Mouse (Mus musculus) cerebellum, postnatal 4 days (tissue): ENCODE measurements around the gene Klhl35.

Experiments
- DNase-seq, 2 experiments: peaks; one replicate each; pipeline ENCODE4 v3.0.0; 2022; ENCODE audit warnings: low spot score in 2 of 2, mixed read lengths in 1 of 2

Gene Klhl35

DNA sequence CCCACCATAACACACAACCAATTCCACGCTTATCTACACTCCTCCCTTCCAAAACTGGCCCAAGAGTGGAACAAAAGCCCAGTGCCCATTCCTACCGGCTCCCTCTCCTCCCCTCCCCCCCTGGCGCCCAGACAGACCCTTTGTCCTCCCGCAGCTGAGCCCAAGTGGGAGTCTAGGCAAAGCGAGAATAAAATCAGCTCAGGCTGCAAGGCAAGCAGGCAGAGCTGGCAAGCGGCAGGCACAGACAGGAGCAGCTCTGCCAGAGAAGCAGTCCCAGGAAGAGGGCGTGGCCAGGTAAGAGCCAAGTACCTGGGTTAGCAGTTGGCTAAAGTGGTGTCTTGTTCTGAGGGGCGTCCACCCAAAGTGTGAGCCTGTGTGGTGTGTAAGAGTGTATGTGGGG is at the start of gene Klhl35:
Klhl35 (plus strand) TSS at position 194 of the 400 bp plus-strand sequence.
- peak in 1 of 2 experiments; percentile 58 for DNase-seq

DNA sequence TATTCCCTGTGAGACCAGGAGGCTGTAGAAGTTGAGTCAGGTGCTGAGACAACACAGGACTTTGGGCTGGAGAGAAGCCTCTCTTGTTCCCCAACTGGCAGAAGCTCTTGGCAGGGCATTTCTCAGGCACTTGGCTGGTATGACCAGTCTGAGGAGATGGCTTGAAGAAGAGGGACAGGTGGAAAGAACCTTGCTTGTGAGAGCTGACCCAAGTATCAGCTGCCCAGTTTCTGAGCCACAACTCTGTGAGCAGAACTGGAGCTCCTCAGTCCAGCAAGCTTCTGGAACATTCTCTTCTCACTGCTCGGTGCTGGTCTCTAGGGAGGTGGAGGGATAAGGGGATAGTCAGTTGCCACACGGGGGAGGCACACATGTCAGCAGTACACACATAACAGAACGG is 46.5 kb upstream of the Klhl35 start:
- DNase-seq, result no peak

DNA sequence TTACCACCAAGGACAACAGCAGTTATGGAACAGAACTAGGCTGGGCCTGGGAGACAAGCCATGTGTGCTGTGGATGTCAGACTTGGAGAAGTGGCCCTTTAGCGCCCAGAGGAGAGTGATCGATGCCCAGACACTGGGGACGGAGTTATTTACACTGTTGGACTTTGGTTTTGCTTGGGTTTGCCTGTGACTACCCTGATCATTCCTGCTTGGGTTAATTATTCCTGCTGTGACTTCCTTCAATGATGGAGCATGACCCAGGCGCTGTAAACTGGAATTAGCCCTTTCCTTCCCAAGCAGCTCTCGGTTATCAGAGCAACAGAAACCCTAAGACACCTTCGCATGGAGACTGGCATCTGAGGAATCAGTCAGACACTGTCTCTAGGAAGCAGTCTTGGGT is 44.8 kb upstream of the Klhl35 start:
- DNase-seq, result no peak

DNA sequence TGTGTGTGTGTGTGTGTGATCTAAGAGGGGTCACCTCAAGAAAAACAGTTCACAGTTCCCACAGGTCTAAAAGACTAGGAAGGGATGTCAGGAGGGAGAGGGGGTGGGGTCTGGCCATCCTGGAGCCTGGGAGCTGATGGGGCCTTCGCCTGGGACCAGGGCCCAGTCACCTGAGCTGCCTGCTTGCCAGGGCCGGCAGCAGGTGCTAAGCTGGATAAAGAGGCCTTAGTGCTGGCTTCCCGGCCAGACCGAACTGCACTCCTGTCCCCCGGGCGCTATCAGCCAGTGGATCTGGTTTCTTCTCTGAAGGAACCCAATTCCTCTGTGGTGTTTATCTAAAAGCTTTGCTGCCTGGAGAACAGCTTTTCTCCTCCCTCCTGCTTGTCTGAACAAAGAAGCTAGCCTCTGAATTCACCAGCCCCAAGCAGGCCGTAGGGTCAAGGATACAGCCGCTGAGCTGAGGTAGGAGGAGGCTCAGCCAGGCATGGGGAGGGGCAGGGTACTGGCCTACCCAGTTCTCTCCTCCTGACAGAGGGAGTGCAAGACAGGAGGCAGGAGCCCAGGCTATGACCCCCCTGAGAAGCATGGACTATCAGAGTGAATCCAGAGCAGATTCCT is 41.2 kb upstream of the Klhl35 start:
- DNase-seq, result no peak

DNA sequence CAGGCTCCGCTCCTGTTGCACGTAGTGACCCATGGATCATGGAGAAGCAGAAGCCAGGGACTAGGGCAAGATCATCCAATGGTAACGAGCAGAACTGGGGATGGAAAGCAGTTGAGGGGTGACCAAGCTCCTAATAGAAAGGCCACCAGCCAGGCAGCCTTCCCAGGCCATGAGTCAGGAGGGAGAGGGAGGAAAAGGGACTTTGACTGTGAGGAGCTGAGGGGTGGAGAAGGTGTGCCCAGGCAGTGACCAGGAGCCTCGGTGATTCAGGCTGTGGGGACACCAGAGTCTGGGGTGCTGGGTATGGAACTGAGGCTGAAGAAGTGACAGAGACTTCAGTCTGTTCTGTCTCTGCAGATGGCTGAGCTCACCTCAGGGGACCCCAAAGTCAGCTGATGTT is 40.1 kb upstream of the Klhl35 start:
- DNase-seq, result no peak

DNA sequence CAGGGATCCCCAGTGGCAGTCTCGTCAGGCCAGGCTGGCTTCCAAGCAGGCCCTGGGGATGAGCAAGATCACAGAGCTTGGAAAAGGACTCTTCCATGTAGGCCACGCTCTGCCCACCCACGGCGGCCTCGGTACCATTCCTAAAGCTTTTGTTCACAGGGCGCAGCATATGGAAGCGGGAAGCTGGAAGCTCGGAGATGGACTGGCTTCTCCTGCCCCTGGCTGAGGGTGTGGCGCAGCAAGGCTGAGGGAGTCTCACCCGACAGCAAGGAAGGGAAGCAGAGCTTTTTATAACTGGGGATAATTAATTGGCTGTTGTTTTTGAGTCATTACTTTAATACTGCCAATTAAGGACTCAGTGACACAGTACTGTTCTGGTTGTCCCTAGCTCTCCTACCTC is 38.8 kb upstream of the Klhl35 start:
- no peak for DNase-seq

DNA sequence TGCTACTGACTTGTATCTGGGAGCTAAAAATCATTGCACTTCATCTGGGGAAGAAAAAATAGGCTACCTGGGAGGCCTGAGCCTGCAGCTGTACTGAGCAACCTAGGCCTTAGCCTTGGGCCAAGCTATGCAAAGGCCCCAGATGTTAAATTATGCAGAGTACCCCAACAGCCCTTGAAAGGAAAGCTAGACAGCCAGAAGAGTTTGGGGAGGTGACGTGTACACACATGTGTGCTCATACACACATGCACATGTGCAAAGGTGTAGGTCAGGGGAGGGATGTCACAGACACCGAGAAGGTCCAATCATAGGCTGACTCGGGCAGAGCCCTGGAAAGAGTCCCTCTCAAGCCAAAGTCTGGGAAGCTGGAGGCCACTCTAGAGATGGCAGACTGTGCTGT is 37.8 kb upstream of the Klhl35 start:
- DNase-seq, result no peak

DNA sequence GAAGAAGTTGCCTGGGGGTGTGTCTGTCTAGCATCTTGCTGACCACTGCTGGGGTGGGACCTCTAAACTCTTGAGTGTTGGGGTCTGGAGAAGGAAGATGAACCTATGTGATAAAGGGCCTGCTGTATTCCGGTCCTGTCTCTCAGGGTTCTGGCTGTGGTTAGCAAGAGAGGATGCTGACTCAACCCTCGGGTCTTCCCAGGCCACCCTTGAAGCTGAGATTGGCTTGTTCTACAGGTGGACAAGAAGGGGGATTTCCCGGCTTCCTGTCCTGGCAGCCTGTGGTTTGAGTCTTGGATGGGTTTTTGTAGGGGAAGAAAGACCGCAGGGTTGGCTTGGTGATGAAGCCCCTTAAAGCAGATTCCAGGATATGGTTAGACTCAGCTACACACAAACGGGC is 37.0 kb upstream of the Klhl35 start:
- no peak for DNase-seq

DNA sequence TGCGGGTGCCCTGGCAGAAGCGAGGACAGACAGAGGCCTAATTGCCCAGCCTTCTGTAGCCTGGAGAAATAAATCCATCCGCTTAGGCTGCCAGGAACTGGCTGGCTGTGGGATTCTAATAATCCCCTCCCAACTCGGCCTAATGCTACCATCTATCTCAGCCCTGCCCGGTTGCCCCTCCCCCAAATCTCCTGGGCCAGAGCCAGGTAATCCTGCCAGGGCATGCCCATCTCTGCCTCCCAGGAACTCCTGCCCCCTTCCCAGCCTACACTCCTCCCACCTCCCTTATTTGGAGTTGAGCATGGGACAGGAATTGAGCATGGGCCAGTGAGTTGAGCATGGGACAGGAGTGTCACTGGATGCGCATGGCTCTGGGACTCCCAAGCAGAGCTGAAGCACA is 36.0 kb upstream of the Klhl35 start:
- peak in 1 of 2 experiments; percentile 61 for DNase-seq

DNA sequence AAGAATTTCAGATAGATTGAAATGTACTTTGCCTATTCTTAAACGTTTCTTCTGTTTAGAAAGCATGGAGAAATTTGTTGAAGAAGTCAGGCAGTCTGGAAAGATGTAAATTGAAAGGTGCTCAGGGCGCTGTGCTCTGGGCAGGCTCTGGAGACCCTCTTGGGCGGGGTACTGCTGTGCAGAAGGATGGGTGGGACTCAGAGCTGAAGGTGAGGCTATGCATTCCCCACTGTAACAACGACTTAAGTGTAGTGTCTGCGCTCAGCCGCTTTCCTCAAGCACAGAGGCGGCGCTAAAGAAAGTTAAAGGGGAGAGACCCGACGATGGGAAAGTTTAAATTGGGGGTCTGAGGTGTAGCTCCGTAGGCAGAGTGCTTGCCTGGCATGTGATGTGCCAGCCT is 35.6 kb upstream of the Klhl35 start:
- DNase-seq, result no peak

DNA sequence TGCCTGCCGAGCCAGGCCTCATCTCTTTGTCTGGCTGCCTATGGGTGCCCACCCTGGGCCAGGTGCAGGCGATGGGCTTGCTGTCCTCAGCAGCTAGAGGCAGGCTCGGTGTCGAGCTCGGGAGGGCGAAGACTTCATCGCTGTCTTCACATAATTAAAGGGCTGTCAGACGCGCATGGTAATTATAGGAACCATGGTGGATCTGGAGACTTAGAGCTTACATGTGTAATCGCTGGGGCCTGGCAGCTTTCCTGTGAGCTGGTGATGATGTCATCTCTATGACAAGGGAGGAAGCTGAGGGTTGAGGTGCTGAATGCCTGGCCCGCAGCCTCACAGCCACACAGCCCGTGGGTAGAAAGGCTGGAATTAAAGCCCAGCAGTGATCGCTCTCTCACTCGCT is 33.6 kb upstream of the Klhl35 start:
- no peak for DNase-seq

DNA sequence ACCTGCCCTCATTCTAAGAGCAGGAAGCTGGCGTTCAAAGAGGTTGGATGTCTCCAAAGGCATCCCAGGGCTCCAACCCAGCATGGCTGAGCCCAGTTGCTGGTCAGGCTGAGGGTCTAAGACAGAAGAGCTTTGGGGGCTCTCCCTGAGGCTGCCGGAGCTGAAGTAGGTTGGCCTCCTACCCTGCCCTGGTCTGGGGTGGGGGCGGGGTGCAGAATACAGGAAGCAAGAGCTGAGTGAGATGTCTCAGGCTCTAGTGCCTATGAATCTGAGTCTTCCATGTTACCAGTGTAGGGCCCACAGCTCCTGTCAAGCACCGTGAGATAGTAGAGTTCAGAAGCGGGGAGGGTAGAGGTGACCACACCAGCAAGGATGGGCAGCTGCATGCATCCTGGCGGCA is 32.9 kb upstream of the Klhl35 start:
- no peak for DNase-seq

DNA sequence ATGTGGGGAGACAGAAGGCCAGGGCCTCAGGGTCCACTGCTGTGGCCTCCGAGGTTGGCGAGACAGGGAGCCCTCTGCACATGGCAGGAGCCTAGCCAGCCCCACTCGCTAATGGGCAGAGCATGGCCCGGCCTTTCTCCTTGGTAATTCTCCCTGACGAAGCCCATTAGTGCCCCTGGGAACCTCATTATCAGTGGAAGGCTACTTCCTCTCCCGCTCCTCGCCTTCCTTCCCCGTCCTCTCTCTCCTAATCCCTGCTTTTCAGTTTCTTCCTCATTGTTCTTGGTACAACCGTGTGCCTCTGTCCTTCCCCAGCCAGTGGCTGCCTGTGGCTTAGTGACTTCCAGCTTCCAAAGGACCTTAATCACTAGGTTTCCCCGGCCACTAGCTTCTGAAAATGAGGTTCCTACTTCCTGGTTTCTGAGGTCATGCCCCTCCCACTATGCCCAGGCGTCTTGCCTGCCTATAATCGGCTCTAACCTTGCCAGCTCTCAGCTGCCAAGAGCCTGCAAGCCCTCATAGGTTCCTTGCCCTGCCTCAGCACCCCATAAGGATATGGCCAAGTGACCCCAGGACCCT is 31.0 kb upstream of the Klhl35 start:
- DNase-seq, result no peak

DNA sequence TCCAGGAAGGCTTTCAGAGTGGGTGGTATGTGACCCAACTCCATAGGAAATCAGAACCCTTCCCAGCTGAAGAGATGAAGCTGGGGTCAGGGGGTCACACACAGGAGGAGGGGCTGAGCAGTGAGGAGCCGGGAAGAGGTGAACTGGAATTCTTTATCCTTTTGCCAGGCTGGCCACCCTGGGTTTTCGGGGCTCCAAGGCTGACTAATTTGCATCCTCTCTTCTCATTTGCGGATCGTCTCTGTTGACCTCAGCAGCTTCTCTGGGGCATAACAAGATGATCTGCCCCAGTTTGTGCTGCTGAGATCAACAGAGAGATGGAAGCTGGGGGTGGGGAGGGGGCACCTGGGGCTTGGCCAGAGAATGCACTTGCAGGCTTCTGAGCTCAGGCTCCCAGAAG is 29.3 kb upstream of the Klhl35 start:
- DNase-seq, result no peak

DNA sequence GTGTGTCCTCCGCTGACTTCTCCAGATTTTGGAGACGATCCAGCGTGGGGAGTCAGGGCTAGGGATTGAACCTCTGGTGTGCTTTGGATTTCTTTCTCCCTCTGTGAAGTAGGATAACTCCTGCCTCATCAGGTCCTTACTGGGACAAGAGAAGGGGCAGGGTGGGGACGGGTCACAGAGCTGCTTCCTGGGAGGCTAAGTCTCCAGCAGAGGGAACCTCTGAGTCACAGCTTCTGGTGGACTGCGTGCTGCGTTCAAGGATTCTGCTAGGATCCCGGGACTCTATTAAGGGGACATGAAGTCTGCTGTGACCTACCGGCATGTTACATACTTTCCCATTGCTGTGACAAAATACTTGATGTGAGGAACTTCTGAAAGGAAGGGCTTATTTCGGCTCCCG is 26.9 kb upstream of the Klhl35 start:
- DNase-seq, result no peak

DNA sequence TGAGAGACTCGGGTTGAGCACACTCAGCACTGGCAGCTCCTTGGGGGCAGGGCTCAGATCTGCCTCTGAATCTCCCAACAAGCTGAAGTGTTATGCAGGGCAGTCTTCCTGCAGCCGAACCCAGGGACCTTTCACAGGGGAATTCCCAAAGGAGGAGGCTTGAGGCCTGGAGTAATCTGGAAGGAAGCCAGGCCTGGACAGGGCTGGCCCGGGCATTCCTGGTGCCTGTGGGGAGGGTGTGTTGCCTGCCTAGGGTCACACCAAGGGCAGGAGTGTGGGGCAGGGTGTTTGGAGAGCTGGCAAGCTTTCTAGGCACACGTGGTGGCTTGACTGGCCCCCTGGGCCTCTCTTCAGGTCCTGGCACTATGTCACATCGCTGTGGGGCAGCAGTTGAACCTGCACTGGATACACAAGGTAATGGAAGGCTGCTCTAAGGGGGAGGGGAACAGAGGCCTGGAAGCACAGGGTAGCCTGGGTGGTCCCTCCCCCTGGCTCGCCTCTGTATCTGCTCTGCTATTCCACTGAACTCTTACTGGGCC is 24.2 kb upstream of the Klhl35 start:
- no peak for DNase-seq

DNA sequence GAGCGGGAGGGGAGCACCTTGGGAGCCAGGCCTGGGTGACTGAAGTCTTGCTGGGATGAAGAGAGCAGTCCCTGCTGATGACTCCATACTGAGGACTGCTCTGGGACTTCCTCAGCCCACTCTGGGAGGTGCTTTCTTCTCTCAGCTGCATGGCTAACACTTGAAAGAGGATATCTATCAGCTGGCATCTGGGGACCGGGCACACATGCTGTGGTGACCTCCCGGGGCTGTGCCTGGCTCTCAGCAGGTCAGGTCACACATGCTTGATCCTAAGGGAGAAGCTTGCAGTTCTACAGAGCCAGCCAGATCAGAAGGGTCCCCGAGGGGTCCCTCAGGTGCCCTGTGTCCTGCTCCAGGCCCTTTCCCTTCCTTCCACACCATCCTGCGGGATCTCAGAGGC is 22.6 kb upstream of the Klhl35 start:
- no peak for DNase-seq

DNA sequence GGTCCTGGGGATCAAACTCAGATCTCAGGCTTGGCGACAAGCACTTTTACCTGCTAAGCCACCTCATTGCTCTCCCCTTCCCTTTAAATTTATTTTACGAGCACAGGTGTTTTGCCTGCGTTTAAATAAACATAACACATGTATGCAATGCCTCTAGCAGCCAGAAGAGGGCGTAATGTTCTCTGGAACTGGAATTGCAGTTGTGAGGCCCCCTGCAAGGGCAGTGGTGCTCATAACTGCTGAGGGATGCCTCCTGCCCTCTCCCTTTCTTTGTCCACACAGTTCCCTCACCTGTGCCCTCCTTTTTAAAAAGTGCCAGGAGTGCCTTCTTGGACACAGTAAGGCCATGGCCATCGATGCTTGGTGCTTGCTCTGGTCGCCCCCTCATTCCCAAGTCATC is 21.8 kb upstream of the Klhl35 start:
- DNase-seq, result no peak

DNA sequence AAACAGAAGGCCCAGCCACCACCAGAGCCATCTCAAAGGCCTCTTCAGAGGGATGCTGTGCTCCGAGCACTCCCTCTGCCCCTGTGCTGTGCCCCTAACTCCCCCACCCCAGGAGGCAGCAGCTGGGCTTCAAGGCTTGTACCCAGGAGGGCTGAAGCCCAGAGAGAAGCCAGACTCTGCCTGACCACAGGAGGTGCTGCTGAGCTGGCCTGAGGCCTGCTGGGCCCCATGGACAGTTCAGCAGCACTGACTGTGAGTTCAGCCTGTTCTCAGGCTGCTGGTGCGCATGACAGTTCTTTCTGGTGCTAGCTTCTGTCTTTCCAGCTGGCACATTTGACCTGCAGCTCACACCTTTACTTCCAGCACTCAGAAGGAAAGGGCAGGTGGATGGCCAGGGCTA is 20.0 kb upstream of the Klhl35 start:
- DNase-seq, result no peak

DNA sequence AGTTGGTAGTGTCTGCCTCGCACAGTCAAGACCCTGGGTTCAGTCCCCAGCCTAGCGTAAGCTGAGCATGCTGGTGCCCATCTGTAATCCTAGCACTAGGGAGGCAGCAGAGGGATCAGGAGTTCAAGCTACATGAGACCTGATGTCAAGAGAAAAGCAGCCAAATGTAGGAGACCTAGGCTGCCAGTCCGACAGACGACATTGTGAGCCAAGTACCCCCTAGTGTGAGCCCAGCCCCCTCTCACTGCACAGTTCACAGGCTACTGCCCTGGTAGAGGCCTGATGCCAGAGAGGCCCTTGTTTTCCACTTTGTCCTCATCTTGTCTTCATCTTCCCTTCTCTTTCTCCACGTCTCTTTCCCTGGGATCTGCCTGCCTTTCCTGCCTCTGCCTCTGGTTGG is 18.5 kb upstream of the Klhl35 start:
- no peak for DNase-seq

DNA sequence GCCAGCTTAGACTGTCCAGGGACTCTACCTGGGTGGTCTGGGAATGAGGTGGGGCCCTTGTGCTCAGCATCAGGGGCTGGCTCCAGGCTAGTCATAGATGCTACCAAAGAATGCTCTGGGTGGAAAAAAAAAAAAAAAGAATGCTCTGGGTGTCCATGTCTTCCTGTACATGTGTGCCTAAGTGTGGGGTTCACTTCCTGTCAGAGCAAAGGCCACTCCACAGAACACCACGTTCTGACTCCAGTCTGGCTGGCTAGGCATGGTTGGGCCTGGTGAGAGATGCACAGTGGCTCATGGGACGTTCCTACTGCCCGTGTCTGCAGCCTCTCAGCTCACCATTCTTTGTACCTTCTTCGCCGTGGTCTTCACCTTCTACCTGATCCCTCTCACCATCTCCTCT is 17.2 kb upstream of the Klhl35 start:
- DNase-seq, result no peak

DNA sequence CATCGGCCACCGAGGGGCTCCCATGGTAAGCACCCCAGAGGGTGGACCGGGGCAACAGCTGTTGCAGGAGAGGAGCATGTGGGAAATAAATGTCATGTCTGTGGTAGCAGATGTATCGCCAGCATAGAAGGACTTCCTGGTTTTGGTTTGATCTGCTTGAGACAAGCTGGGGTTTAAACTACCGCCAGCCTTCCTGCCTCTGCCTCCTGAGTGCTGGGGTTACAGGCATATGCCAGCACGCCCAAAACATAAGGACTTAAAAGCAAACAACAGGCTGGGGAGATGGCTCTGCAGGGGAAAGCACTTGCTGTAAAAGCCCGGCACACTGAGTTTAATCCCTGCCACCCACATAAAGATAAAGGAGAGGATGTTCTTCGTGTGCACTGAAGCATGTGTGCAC is 16.7 kb upstream of the Klhl35 start:
- DNase-seq, result no peak

DNA sequence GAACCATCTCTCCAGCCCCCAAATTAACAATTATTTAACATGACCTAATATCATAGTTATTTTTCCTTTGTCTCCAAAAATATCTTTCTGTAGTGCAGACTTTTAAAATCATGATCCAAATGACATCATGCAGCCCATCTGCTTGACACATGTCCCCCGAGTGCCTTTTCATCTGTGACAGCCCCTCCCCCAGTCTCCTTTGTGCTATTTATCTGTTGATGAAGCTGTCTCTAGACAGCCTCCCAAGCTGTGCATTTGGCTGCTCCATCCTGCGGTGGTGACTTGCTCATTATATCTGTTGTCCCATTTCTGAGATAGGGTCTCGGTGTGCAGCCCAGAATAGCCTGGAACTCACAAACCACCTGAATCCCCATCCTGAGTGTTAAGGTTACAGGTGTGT is 16.1 kb upstream of the Klhl35 start:
- DNase-seq, result peak in 1 of 2 experiments; percentile 36

DNA sequence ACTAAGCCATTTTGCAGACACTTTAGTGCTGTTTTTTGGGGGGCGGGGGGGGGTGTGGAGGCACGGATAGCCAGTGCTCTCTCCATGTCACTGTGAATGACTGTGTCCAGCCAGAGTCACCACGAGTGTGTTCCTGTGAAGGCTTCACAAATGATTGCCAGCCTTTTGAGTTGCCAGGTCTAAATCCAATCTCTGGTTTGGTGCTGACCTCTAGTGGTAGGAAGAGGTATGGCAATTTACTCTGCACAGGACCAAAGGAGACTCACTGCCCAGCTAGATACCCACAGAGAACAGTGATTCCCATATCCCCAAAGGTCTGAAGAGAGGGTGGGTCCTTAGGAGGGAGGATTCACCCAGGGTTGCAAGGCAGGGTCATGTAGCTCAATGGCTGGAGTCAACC is 15.1 kb upstream of the Klhl35 start:
- peak; percentile 52 to 81 for DNase-seq
